Mouse (Mus musculus) limb, embryonic 10.5 days (tissue): ENCODE results near the gene Shtn1. TPM values are rescaled to one million over a fixed set of nuclear protein-coding genes. Genes with fewer than 3 reads are reported as not detected.

Experiments
- DNase-seq: peaks from one replicate; pipeline ENCODE4 v3.0.0-alpha.2; 2017; ENCODE audit warnings: low spot score
- H3K27ac ChIP-seq: fragments of 300-500 bp; sonication (generic); 2 replicates; pipeline ENCODE4 v1.5.1; 2016; ENCODE audit warnings: mild to moderate bottlenecking
- H3K27me3 ChIP-seq: fragments of 300-500 bp; sonication (generic); 2 replicates; pipeline ENCODE4 v1.6.1; 2016; ENCODE audit warnings: low read depth, mild to moderate bottlenecking; ENCODE audit not compliant: poor library complexity, severe bottlenecking
- H3K36me3 ChIP-seq: fragments of 300-500 bp; sonication (generic); 2 replicates; pipeline ENCODE4 v1.6.1; 2016; ENCODE audit warnings: mild to moderate bottlenecking, moderate library complexity
- H3K4me1 ChIP-seq: fragments of 300-500 bp; sonication (generic); 2 replicates; pipeline ENCODE4 v1.6.1; 2016
- H3K4me3 ChIP-seq: fragments of 300-500 bp; sonication (generic); 2 replicates; pipeline ENCODE4 v1.5.1; 2016; ENCODE audit warnings: mild to moderate bottlenecking, moderate library complexity
- H3K9me3 ChIP-seq: fragments of 300-500 bp; sonication (generic); replicated peaks from 2 replicates; pipeline ENCODE4 v1.6.1; 2016; ENCODE audit warnings: mild to moderate bottlenecking
- WGBS: fragments of 180-500 bp; shearing (Covaris S2); methylation state at CpG from one replicate; pipeline ENCODE4 v1.1.7; 2016; 5-methylcytosine and 5-hydroxymethylcytosine counted together
- polyA plus RNA-seq: library from polyadenylated mRNA; unstranded; fragments of >200 nt; fragmentation: Nextera tagmentation; extraction: Ambion mirVana; gene quantifications from 2 replicates; pipeline ENCODE4 v1.2.1, GENCODE M21; 2016

The Shtn1 gene
- polyA plus RNA-seq, 1 experiment from 2014 or later = 0.28 TPM

DNA sequence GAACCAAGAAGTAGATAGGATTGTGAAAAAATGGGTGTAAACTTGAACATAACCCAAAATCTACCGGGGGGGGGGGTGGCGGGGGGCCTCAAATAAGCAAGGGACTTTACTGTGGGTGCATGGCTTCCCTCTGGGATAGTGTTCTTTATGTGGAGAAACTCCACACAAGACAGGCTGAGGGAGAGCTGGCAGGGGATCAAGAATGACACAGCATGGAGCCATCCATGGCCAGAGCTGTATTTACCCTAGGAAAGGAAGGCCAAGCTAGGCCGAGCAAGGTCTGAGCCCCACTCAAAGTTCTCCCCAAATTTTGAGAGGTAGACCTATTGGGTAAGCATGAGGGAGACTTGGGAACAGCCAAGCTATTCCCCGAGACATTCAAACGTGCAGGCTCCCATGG lies 28.4 kb downstream of the Shtn1 start:
- no peaks in the 10 kb centered on the region for H3K36me3 ChIP-seq
- peaks cover 9% of the 10 kb centered on the region for H3K4me1 ChIP-seq
- no peak for DNase-seq
- no peaks in the 10 kb centered on the region for H3K27me3 ChIP-seq
- no peak overlapping the region for H3K27ac ChIP-seq
- no peaks in the 10 kb centered on the region for H3K9me3 ChIP-seq
- 87% methylated on average over 5 of the region's 5 CpGs for WGBS
- H3K4me3 ChIP-seq = no peak overlapping the region

DNA sequence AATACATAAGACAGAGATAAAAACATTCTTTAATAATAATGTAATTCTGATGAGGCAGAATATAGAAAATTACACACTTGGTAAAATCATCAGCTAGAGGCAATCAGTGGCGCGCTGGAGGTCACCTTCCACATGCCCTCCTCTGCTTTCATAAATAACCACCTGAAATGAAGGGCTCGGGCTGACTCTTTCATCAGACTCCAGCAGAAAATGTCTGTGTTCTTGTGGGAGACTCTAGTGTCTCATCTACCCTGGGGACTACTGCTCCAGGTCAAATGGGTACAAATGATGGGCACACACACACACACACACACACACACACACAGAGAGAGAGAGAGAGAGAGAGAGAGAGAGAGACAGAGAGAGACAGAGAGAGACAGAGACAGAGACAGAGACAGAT lies 34.8 kb downstream of the Shtn1 start:
- Histone ChIP-seq H3K36me3 (no peaks in the 10 kb centered on the region), H3K27me3 (no peaks in the 10 kb centered on the region), H3K4me3 (no peak overlapping the region), H3K27ac (no peak overlapping the region), H3K4me1 (no peaks in the 10 kb centered on the region), H3K9me3 (no peaks in the 10 kb centered on the region)
- WGBS = 85% methylated on average over 3 of the region's 3 CpGs
- DNase-seq = no peak

DNA sequence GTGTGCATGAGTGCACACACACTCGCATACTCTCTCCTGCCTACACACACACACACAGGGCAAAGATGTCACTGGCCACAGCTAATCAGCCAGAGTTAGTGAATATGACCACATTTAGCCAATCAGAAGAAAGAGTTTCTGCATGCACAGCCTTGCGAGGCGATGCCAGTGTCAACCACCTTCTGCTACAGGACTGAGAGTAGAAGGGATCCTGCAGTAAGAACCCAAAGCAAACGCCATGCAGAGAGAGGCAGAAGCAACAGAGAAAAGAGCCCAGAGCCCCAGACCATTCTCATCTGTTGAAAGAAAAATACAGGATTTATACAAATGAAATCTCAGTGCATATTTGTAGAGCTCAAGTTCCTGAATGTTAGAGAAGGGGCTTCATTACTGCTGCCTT lies 37.1 kb downstream of the Shtn1 start:
- Histone ChIP-seq H3K27me3 (no peaks in the 10 kb centered on the region), H3K9me3 (no peaks in the 10 kb centered on the region), H3K36me3 (no peaks in the 10 kb centered on the region), H3K27ac (no peak overlapping the region), H3K4me1 (no peaks in the 10 kb centered on the region), H3K4me3 (no peak overlapping the region)
- DNase-seq = no peak
- WGBS = 77% methylated on average over 4 of the region's 4 CpGs

DNA sequence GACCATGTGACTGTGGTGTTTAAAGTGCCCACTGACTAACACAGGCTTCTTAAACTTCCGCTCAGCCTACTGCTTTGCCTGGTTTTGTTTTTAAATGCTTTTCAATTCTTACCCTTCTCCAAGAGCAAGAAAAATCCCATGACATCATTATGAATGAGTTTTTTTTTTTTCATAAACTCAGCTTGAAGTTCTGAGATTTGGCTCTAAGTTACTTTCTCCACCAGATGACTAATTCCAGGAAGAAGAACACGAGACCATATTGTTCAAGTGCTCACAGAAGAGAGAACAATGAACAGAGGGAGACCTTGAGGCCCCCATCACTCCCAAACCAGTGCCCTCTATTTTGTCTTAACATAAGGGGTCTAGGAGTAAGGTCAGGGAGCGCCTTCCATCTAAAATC lies 39.1 kb downstream of the Shtn1 start:
- H3K4me1 ChIP-seq = no peaks in the 10 kb centered on the region
- H3K4me3 ChIP-seq = no peak overlapping the region
- no peak for DNase-seq
- H3K27ac ChIP-seq = no peak overlapping the region
- no peaks in the 10 kb centered on the region for H3K9me3 ChIP-seq
- no peaks in the 10 kb centered on the region for H3K36me3 ChIP-seq
- no peaks in the 10 kb centered on the region for H3K27me3 ChIP-seq
- 80% methylated on average over 3 of the region's 3 CpGs for WGBS

DNA sequence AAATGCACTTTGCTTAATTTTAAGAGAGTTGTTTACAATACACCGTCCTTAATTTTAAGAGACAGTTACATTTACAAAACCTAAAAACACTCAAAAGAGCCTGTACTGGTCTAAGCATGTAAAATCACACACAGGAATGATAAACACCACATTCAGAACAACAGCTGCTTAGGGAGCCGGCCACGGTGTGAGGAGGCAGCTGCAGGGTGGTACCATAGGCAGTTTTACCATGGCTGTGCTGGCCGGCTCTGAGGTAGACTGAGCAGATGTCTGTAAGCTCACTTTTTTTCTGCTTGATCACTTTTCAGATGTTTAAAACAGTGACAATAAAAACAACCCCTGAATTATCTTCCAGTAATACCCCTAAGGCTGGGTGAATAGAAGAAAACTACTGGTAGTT lies 42.7 kb downstream of the Shtn1 start:
- Histone ChIP-seq H3K9me3 (no peaks in the 10 kb centered on the region), H3K4me3 (no peak overlapping the region), H3K27ac (no peak overlapping the region), H3K4me1 (no peaks in the 10 kb centered on the region), H3K27me3 (no peaks in the 10 kb centered on the region), H3K36me3 (no peaks in the 10 kb centered on the region)
- no peak for DNase-seq
- 83% methylated on average over 4 of the region's 4 CpGs for WGBS

DNA sequence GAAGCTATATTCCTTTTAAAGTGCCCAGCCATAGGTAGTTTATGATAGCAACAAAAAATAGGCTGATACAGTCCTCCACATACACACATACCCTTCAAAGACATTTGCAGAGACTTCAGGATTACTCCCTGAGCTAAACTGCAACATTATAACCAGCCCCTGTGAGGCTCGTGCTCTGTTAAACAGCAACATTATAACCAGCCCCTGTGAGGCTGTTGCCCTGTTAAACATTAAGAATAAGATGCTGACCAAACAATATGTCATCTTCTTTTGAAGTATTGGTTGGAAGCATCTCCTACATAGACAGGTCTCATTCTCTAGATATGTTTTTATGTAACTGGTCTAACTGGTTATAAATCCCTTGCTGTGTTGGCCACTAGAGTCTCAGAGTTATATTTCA lies 45.7 kb downstream of the Shtn1 start:
- no peaks in the 10 kb centered on the region for H3K9me3 ChIP-seq
- H3K27me3 ChIP-seq = no peaks in the 10 kb centered on the region
- H3K4me1 ChIP-seq = no peaks in the 10 kb centered on the region
- WGBS = 91% methylated on average over 1 of the region's 1 CpGs
- no peak overlapping the region for H3K27ac ChIP-seq
- DNase-seq = no peak
- H3K4me3 ChIP-seq = no peak overlapping the region
- no peaks in the 10 kb centered on the region for H3K36me3 ChIP-seq

DNA sequence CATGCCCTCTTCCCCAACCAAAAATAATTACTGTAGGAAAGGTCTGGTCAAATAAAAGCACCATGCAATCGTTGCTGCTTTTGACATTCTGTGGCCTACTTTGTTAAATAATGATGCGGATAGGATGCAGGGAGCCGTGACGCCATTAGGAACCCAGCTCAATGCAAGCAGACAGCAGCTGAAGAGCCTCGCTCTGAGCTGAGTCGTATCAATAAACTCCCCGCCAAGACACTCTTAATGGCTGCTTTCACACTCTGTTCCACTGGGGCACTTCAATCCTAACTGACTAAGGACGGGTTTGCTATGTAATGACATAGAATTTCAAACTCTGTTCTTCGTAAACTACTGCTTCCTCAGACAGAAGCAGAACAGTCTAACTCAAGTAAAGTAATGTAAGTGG lies 46.9 kb downstream of the Shtn1 start:
- 71% methylated on average over 9 of the region's 9 CpGs for WGBS
- no peaks in the 10 kb centered on the region for H3K9me3 ChIP-seq
- no peak overlapping the region for H3K27ac ChIP-seq
- DNase-seq = no peak
- no peaks in the 10 kb centered on the region for H3K4me1 ChIP-seq
- H3K27me3 ChIP-seq = no peaks in the 10 kb centered on the region
- H3K36me3 ChIP-seq = no peaks in the 10 kb centered on the region
- no peak overlapping the region for H3K4me3 ChIP-seq

DNA sequence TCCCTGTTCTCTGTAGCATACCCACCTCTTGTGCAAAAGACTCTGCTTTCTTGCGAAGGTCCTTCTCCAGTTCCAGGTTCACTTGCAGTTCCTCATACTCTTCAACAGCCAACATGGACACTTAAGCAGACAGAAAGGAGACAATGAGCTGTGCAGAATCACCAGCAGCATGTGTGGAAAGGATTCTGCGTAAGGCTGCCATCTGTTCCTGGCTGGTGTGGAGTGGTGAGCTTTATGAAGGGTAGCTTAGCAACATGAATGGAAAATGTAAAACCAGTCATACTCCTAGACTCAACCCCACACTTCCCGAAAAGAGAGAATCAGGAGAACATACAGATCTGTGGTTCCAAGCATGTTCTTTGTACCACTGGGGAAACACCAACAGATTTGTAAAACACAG lies 47.8 kb downstream of the Shtn1 start:
- Histone ChIP-seq H3K27ac (no peak overlapping the region), H3K4me1 (no peaks in the 10 kb centered on the region), H3K4me3 (no peak overlapping the region), H3K36me3 (no peaks in the 10 kb centered on the region), H3K27me3 (no peaks in the 10 kb centered on the region), H3K9me3 (no peaks in the 10 kb centered on the region)
- DNase-seq = no peak
- WGBS = 92% methylated on average over 3 of the region's 3 CpGs

DNA sequence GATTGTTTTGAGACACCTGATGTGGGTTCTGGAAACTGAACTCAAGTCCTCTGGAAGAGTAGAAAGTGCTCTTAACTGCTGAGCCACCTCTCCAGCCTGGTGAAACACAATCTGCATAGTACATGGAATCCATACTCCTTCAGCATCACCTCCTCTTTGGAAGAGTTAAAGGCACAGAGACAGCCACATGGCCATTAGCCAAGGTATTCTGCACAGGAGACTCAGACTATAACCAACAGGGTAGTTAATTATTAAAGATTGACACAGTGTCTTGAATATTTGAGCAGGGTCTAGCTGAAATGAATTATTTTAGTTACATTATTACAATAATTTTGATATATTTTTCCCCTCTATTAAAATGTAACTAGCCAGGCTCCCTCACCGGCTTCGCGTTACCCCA lies 52.0 kb downstream of the Shtn1 start:
- Histone ChIP-seq H3K36me3 (no peaks in the 10 kb centered on the region), H3K27me3 (no peaks in the 10 kb centered on the region), H3K4me3 (no peak overlapping the region), H3K9me3 (0 out of 2 replicates have a peak, but pooled peaks cover 2% of the 10 kb centered on the region), H3K4me1 (no peaks in the 10 kb centered on the region), H3K27ac (no peak overlapping the region)
- WGBS = 96% methylated on average over 3 of the region's 3 CpGs
- no peak for DNase-seq

DNA sequence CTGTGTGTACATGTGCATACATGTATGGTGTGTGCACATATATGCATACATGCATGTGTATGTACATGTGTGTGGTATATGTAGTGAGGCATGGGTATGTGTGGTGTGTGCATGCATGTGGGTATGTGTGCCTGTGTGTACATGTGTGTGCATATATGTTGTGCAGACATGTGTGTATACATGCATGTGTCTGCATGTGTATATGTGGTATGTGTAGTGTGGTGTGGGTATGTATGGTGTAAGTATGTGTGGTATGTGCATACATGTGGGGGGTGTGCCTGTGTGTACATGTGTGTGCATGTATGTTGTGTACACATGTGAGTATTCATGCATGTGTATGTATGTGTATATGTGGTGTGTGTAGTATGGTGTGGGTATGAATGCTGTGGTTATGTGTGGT lies 54.3 kb downstream of the Shtn1 start:
- H3K27ac ChIP-seq = no peak overlapping the region
- H3K4me3 ChIP-seq = no peak overlapping the region
- no peaks in the 10 kb centered on the region for H3K36me3 ChIP-seq
- DNase-seq = no peak
- H3K9me3 ChIP-seq = 0 out of 2 replicates have a peak, but pooled peaks cover 2% of the 10 kb centered on the region
- H3K4me1 ChIP-seq = no peaks in the 10 kb centered on the region
- H3K27me3 ChIP-seq = no peaks in the 10 kb centered on the region

DNA sequence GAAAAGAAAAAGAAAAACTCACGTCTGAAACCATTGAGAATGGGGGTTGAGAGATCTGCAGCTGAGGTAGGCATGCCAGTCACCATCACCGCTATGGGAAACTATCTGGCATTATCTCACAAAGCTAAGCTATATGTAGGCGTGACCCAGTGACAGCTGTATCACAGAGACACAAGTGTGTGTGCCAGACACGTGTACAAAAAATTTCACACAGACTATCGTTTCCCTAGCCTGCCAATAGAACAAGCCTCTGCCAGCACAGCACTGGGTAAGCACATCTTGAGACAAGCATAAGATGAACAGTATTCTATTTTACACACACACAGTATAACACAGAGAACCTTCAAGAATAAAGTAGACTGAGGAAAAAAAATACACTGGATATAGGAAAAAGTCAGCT lies 65.1 kb downstream of the Shtn1 start:
- H3K36me3 ChIP-seq = no peaks in the 10 kb centered on the region
- no peaks in the 10 kb centered on the region for H3K9me3 ChIP-seq
- H3K4me1 ChIP-seq = no peaks in the 10 kb centered on the region
- no peak overlapping the region for H3K4me3 ChIP-seq
- H3K27ac ChIP-seq = no peak overlapping the region
- H3K27me3 ChIP-seq = no peaks in the 10 kb centered on the region
- 85% methylated on average over 5 of the region's 5 CpGs for WGBS
- no peak for DNase-seq

DNA sequence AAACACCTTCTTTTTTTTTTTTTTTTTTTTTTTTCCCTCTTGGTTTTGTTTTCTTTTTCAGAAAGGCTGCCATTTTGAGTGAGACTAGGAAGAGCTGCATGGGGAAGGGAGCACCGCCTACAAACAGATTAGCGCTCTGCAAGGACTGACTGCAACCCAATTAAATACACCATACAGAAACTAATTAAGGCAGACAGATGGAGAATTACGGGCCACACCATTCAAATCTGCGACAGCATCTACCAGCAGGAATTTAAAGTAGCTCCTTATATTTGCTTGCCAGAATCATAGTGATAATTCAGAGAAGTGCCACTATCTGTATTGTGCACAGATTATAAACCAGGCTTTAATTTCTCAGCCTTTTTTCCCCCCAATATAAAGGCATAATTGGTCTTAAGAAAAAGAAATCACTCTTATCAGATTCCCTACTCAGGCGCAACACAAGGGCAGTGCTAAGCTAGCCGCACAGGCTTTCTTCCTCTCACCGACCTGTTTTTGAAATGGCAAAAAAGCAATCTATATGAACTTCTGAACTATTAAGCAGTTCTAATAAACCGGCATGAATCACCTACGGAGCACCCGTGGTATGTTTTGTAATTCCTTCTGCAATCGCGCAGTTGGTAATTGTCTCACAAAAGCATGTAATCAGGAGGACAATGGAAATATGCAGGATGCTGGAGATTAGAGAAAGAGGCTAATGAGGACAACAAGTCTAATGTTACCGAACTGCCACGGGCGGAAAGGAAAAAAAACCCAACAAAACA lies 69.1 kb downstream of the Shtn1 start:
- Histone ChIP-seq H3K27ac (no peak overlapping the region), H3K36me3 (no peaks in the 10 kb centered on the region), H3K4me1 (no peaks in the 10 kb centered on the region), H3K4me3 (no peak overlapping the region), H3K27me3 (no peaks in the 10 kb centered on the region), H3K9me3 (no peaks in the 10 kb centered on the region)
- no peak for DNase-seq
- WGBS = 80% methylated on average over 15 of the region's 15 CpGs

DNA sequence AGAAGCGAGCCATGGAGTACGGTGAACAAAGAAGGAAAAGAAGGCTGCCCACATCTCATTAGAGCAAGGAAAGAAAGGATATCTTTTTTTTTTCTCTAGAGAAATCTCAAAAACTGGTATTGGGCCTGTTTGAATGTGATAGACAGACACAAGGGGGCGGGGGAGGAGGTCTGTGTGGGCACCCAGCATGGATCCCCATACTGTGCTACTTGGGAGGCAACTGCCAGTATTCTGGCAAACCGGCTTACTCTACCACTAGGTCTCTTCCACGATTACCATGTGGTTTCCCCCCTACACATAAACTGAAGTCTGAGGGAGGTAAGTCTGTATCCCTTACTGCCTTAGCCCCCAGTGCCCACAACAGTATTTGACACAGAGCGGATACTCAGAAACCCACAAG lies 73.1 kb downstream of the Shtn1 start:
- Histone ChIP-seq H3K36me3 (no peaks in the 10 kb centered on the region), H3K4me3 (no peak overlapping the region), H3K27ac (no peak overlapping the region), H3K9me3 (no peaks in the 10 kb centered on the region), H3K27me3 (no peaks in the 10 kb centered on the region), H3K4me1 (no peaks in the 10 kb centered on the region)
- 90% methylated on average over 6 of the region's 6 CpGs for WGBS
- no peak for DNase-seq

DNA sequence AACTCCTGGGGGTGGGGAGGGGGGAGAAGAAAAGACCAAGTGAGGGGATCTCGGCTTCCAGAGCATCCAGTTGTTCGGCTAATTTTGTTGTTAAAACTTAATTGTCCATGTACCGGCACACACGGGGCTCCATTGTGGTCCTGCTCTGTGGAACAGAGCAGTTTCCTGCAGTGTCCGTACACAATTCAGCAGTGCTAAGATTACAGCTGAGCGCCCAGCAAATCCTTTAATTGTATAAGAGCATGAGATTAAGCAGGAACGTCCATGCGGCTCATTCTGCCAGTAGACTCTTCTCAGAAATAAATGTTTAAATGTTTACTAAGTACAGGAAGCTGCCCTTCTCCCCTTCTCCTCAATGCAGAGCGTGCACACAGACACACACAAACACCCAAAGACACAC lies 94.3 kb downstream of the Shtn1 start:
- Histone ChIP-seq H3K27ac (no peak overlapping the region), H3K27me3 (peaks cover 5% of the 10 kb centered on the region; the same call in 1 of the 2 replicates)

More for the DNA sequence above, 94.3 kb downstream of the Shtn1 start:
- WGBS = 52% methylated on average over 9 of the region's 9 CpGs
- Histone ChIP-seq H3K4me3 (no peak overlapping the region), H3K36me3 (no peaks in the 10 kb centered on the region), H3K9me3 (no peaks in the 10 kb centered on the region), H3K4me1 (peaks cover 25% of the 10 kb centered on the region)
- no peak for DNase-seq
